Mouse (Mus musculus): ENCODE data around the gene Brca1. TPM values are rescaled to one million over a fixed set of nuclear protein-coding genes. Genes with fewer than 3 reads are reported as not detected.
A peak's percentile ranks its signal among the peaks of the same experiment; 100 is the strongest.
"Not testable (repeated sequence)": the region's sequence is repeated elsewhere in the genome, so short reads cannot be mapped to it uniquely, and the experiment has no call there.

Gene Brca1
- under 1 TPM; 0.31 to 0.51 TPM for total RNA-seq (2021)

DNA sequence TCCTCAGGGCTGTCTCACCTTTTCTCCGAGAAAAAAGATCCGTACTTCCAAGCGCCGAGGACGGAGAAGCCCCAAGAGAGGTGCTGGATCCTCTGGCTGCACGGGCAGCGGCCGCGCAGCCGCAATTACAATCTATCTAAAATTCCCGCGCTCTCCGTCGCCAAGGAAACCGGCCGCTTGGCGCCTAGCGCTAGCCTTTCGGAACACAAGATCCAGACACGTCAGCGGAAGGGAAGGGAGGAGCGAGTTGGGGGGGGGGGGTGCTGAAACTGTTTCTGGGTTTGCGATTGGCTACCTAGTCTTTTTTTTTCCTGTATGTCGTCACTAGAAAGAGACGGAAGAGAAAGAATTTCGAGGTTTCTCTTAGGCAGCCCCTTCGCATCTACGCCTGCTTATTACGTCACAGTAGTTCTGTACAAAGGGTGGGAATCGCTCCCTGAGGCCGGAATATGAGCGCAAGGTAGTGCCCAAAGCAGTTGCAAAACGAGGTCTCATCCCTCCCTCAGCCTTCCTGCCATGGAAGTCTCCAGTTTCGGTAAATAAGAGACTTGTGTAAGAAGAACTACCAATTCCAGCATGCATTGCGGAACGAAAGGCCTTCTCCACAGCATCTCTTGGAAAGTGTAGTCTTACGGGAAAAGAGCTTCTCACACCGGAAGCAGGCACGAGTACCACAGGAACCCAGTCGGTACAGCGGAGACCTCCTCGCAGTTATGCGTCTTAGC is at the start of gene Brca1, which contains the start of gene Nbr1:
Brca1 (minus strand) TSS at position 205 of the 725 bp plus-strand sequence.
Nbr1 (plus strand) TSS at position 399 of the 725 bp plus-strand sequence.
- DNase-seq: peak; percentile 86 to 89
- intact Hi-C loops (cut with DNase I): loop anchor here (5.0 kb wide), 1 partner anchor 85 kb away; the partner anchor contains the start of gene Vat1

DNA sequence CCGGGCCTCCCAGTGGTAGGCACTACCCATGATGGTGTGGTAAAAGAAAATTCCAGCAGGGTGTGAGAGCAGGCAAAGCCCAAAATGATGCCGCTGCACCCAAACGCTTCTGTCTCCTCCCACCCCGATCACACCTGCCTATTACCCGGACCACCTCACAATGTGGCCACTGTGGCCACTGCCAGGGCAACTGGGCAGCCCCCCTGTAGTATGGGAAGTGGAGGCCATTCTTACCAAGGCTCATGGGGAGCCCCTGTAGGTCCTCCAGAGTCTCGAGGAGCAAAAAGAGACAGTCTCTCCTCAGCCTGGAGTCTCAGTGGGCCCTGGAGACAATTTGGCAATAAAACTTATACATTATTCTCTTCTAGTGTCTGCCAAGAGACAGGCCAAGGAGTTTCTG is 47.4 kb upstream of the Brca1 start, which contains the start of gene Gm11634:
Gm11634 (minus strand) TSS at position 101 of the 400 bp plus-strand sequence.
- DNase-seq: no peak
- intact Hi-C loops (cut with DNase I): no loop called here

DNA sequence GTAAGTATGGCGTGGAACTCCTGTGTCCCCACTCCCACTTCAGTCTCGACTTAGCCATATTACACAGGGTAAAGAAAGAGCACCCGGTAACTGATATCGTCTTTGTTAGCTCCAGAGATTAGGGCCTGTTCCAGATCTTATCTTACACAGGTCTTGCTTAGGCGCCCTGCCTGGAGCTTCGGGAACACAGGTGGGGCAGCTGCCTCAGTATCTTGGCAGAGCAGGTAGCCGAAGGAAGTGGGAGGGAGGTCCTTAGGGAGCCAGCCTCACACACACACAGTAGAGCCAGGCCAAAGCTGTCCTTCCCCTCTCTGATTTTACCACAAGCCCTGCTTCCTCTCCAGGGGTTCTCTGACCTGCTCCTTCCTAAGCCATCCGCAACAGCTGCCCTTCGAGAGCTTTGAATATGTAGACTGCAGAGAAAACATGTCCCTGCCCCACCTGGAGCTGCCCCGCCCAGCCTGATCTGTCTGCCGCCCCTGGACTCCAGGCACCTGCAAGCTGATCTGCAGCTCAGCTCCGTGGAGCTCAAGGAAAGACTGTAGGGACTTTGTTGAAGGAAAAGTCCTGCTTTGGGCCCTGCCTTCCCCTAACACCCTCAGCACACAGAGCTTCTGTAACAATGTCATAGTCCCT is 38.4 kb upstream of the Brca1 start:
- intact Hi-C loops (cut with DNase I): no loop called here

DNA sequence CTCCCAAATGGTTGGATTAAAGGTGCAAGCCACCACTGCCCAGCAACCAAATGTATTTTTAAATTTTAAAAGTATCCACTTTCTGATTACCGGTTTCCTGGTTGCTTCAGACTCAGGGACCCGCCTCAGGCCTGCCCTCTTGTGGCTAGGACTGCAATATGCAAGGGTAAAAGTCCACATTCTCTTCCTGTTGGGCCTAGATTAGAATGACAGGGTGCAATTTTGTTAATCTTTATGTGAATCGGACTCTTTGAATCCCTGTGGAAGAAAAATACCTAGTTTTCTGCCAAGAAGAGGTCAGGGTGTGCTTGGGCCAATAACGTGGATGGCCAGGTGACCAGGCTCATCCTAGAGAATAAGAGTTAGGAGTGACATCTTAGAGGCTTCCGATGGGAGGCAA is 37.7 kb upstream of the Brca1 start:
- intact Hi-C loops (cut with DNase I): no loop called here
- peak; percentile 51 to 65 for DNase-seq

More for the DNA sequence above, 38.4 kb upstream of the Brca1 start:
- no peak for DNase-seq

DNA sequence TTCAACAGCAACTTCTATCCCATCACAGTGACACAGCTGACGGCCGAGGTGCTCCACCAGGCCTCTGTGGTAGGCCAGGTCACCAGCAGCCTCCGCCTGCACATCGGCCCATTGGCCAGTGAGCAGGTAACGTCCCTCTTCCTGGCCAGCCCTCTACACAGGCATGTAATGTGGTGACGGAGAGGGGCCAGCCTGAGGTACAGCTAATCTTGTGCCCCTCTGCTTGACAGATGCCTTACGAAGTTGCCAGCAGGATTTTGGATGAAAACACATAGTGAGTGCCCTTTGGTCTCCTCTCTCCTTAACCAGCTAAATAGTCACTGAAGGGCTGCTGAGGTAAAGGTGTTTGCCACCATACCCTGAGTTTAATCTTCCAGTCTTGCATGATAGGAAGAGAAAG is 37.1 kb upstream of the Brca1 start:
- intact Hi-C loops (cut with DNase I): no loop called here
- DNase-seq: no peak

DNA sequence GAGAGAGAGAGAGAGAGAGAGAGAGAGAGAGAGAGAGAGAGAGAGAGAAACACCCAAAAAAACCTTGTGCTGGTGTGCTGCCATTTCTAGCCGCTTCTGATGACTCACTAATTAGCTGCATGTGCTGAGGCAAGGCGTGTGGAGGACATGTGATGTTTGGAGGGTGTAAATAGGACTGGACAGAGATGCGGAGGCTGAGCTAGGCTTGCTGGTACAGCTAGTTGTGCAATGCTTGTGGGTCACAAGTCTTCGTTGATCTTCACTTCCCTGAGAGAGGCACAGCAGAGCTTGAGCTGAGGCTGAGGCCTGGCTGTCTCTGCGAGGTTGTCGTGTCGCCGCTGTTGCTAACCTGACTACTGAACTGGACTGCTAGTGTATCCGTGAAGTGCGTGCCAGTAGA is 35.9 kb upstream of the Brca1 start:
- intact Hi-C loops (cut with DNase I): no loop called here

DNA sequence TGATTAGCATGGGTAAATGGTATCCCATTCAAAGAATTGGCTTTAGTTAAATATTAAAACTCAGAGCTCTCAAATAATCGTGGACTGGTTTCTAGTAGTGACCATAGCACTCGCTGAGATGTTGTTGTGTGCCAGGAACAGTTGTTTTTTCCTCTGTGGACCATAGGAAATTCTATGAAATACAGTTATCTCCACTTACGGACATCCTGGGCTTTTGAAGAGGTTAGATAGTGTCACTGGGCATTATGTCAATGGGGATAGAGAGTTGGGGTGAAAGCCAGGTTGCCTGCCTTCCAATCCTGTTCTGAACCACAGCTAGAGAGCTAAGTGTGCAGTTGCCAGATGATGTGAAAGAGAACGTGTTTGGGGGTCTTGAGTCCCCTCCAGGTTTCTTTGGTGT is 34.0 kb upstream of the Brca1 start:
- intact Hi-C loops (cut with DNase I): no loop called here
- no peak for DNase-seq

More for the DNA sequence above, 35.9 kb upstream of the Brca1 start:
- DNase-seq: no peak

DNA sequence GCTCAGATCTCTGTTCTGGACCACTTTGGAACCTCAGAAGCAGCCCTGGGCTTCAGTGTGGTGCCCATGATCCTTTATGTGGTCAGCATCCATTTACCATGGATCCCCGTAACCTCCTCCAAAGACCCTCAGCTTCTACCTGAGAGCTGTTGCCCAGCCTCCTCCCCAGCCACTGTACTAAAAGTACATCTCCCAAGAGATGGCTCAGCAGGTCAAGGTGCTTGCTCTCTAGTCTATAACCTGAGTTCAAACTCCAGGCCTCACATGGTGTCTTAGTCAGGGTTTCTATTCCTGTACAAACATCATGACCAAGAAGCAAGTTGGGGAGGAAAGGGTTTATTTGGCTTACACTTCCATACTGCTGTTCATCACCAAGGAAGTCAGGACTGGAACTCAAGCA is 33.3 kb upstream of the Brca1 start:
- intact Hi-C loops (cut with DNase I): not testable (repeated sequence)

DNA sequence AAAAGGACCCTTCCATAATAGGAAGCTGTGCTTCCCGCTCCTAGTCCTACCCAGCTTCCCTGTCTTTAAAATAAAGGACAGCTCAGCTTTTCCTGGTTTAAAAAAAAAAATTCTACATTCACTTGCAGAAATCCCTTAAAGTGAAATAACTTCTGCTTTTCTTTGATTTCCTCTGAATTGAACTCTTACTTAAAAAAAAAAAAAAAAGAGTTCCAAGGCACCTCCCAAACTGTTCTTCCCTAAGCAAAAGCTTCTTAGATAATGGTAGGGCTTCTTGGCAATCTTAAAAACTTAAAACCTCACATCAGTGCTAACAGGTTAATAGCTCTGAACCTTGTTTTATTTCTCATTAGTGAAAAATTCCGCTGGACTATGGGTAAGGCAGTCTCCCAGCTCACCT is 31.4 kb upstream of the Brca1 start:
- intact Hi-C loops (cut with DNase I): no loop called here
- no peak for DNase-seq

More for the DNA sequence above, 33.3 kb upstream of the Brca1 start:
- DNase-seq: not testable (repeated sequence)

DNA sequence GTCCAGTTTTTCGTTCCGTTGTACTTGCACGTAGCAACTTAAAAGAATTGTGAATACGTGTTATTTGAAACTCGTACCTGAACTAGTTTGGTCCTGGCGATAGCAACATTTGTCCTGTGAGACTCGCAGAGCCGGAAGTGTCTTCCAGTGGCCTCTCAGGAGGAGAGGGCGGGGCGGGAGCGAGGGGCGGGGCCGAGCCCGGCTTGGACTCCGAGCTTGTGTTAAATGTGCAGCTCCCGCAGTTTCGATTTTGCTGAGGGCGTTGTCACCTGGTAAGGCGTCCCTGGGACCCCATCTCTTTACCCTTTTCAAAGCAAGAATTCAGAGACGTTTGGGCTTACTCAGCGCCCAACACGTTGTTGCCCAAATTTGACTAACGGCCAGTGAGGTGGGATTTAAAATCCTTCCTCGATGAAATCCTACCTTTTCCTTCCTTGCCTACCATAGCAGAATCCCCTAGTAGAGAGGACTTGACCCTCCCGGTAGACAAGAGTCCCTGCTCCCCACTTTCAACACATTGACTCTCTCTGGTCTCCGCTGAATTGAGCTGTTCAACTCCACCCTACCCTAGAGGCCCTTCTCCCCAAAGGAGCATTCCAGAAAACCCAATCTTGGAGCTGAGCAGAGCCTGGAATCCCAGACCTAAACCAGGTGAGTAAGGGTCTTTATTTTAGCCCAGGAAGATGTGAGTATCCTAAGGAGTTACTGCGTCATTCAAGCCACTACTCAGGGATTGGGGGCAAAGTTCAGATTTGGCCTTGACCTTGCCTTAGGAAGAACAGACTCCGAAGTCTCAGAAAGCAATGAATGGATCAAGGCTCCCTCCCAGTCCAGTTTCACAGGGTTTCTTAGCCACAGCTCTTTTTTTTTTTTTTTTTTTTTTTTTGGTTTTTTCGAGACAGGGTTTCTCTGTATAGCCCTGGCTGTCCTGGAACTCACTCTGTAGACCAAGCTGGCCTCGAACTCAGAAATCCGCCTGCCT is 30.6 kb upstream of the Brca1 start, which contains the start of gene Tmem106a:
Tmem106a (plus strand) TSS at position 189 of the 982 bp plus-strand sequence.
- peak; percentile 67 to 72 for DNase-seq
- intact Hi-C loops (cut with DNase I): no loop called here

DNA sequence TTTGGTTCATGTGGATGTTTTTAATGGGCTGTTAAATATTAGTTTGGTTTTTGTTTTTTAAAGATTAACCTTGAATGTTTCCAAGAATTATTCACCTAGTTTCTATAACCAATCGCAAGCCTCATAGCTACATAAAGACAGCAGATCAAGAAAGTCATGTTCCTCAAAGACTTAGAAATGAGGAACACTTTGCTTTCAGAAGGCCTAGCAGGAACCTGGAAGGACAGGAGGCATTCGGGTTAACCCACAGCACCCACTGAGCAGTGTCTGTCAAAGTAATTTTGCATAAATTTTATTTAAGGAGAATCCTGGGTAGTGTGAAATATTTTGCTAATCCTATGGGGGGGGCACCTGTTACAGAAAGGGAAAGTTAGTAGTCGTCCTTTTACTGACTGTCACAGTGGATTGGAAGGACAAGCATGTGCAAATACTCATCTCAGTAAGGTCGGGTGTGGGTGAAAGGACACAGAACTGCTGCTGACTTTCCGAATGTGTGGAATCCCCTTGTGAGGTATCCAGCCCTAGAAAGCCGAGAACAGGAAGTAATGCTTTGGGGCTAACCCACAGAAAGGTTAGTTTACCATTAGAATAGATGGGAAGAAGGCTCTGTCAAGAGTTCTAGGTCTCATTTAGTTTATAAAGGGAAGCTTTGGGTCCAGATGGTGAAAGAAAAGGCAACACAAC is 29.5 kb upstream of the Brca1 start:
- intact Hi-C loops (cut with DNase I): no loop called here
- DNase-seq: no peak

DNA sequence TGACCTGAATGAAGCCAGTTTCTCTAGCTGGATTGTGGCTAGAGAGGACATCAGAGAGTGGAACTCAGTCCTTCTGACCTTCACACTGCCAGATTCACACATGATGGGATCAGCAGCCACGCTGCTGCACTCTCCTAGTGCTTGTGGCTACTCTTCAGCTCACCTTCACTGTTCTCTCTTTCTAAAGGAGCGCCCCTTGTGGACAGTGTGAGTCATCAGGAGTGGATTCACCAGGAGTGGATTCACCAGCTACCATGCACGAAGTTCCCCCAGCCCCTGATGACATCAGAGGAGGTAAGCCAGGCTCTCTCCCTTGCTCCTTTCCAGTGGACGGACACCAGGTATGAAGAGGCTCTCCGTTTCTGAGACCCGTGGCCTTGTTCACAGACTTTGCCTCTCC is 24.4 kb upstream of the Brca1 start:
- intact Hi-C loops (cut with DNase I): no loop called here
- DNase-seq: no peak

DNA sequence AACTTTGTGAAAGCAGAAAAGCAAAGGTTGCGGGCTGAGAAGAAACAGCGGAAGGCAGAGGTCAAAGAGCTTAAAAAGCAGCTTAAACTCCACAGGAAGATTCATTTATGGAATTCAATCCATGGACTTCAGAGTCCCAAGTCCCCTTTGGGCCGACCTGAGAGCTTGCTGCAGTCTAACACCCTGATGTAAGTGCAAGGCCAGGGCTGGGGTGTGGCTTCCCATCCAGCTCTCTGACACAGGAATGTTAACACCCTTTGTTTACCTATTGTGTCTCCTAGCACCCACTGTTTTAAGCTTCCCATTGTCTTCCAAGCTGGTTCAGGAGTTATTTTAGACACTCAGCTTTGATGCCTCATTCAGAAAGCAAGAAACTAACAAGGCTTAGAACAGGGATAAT is 16.7 kb upstream of the Brca1 start:
- intact Hi-C loops (cut with DNase I): no loop called here

DNA sequence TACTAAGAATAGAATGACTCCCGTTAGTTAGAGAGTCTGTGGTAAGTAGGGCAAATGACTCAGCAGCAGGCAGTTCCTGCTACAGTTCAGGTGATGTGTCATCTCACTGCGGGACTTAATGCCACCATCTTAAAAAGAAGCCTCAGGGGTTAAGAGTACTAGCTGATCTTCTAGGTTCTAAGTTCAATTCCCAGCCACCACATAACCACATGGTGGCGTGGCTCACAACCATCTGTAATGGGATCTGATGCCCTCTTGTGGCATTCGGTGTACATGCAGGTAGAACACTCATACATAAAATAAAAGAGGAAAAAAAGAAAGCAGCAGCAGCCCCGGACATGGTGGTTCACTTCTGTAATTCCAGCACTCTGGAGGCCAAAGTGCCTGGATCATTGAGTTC is 10.6 kb upstream of the Brca1 start:
- peak; percentile 29 for DNase-seq
- intact Hi-C loops (cut with DNase I): no loop called here

More for the DNA sequence above, 16.7 kb upstream of the Brca1 start:
- DNase-seq: no peak

DNA sequence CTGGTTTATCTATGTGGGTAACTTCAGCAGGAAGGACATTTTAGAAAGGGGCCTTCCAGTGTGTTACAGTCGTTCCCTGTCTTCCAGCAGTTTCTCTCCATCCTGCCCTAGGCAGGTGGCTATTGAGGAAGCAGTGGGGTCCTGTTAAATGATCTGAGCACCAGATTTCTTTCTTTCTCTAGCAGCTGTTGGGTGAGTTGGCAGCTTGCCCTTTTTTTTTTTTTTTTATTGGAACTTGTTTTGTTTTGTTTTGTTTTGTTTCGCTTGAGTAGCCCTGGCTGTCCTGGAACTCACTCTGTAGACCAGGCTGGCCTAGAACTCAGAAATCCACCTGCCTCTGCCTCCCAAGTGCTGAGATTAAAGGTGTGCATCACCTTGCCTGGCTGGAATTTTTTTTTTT is 5.2 kb upstream of the Brca1 start:
- intact Hi-C loops (cut with DNase I): no loop called here
- DNase-seq: no peak

DNA sequence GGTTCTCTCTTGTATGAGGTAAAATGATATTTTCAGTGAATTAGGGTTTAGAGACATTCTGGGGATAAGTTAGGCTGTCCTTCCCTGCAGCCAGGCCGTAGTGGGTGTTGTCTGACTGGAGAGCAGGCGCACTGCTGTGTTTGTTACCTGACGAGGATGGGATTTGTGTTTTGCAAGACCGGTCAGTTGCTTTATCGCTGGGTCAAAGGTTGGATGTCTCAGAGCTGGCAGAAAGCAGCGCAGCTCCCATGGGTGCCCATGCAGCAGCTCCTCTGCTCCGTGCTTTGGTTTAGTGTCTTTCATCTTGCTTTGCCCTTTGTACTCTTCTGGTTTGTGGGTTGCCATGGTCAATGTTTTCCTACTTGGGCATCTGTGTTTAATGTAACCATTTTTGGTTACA is 4.8 kb upstream of the Brca1 start:
- no peak for DNase-seq
- intact Hi-C loops (cut with DNase I): no loop called here

DNA sequence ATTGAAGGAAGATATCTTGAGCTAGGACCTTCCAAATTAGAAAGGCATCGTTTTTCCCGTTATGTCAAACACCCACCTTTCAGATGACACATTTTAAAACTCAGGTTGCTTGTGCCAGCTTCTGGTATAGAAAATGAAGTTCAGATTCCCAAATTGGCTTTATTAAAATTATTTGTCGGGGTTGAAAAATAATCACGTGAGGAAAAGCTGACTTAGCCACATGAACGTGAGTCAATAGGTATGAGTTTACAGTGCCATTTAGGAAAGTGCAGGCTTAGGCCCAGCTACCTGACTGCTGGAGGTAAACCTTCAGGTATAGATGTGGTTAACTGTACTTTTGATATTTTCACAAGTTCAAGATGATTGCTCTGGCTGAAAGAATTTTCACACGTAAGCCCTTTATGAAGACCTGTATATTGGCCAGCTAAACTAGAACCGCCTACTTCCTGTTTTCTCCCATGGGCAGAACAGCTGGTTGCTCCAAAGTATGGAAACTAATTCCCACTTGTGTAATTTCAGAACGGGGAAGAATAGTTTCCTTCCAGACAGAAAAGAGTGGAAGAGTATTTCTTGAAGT is 1.7 kb upstream of the Brca1 start:
- DNase-seq: no peak
- intact Hi-C loops (cut with DNase I): loop anchor here (5.0 kb wide), 1 partner anchor 86 kb away; the partner anchor contains the start of gene Vat1

DNA sequence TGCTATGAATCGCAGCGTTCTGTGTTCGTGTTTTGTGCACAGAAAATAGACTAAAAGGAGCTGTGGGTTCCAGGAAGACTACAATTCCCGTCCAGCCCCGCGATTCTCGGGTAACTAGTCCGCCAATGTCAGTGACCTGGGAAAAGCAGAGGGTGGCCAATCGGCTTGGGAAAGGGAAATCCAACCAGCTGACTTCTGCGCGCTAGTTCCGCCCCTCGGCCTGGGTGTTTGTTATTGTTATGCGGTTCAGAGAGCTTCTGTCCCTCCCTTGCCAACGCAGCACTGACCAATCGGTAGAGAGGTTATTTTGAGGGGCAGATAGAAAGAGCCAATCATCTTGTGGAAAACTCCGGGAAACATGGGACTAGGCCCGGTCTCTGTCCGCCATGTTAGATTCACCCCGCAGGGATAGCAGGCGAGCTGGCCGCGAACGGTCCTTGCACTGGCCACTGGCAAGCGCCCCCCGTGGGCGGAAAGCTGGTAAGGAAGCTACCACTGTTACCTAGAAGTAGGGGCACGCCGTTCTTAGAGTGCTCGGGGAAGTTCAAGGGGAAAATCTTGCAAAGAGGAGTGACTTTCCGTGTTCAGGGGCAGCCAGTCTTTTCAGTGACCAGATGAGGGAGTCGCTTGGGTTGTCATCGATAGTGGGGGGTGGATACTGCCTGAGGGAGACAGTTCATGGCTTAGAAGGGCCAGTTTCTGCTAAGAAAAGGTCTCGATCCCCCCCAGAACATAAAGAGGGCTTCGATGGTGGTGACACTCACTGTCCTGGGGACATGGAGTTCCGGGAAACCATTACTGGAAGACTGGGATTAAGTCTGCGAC is 933 bp upstream of the Brca1 start:
- intact Hi-C loops (cut with DNase I): loop anchor here (5.0 kb wide), 1 partner anchor 85 kb away; the partner anchor contains the start of gene Vat1
- peak; percentile 88 to 96 for DNase-seq

DNA sequence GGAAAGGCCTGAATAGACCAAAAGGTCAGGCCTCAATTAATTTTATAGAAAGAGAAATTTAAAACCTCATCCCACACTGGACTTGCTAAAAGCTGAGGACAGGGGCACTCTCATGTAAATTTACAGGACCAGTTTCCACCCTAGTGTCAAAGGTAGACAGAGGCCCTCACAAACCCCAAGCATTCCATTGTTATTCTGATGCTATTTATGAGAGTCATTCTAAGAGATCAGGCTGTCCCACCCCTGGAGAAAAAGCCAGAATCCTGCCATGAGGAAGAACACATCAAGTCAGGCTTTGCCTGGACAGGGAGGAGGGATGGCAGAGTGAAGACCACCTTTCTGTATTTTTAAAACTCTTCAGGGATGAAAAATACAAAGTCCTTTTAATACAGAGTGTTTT is 3.2 kb downstream of the Brca1 start:
- intact Hi-C loops (cut with DNase I): no loop called here
- no peak for DNase-seq

All from heart, postnatal 36 days (tissue).